Mouse (Mus musculus): ENCODE results near the gene Adipoq.

GRCm38 (mm10) chr16:23107946-23108759 lies 38.2 kb upstream of the Adipoq start:
- TF ChIP-seq CTCF (IDR thresholded peaks at IDR 0.05; ENCODE audit: low read depth, low read length): no peak
- no peak for TF ChIP-seq TAL1 (conservative IDR thresholded peaks at IDR 0.05; ENCODE audit: low read depth, low read length)
- no peak for TF ChIP-seq GATA1 (IDR thresholded peaks at IDR 0.05; ENCODE audit: borderline replicate concordance, low read length)
